Mouse (Mus musculus) thymus, adult 2 months (tissue): ENCODE data around the gene Dab2ip.

Source experiments
- CTCF ChIP-seq: fragments of 200-500 bp; IDR thresholded peaks from 2 replicates; pipeline ENCODE4 v1.5.1; 2012; ENCODE audit warnings: mild to moderate bottlenecking, control low read depth, low read length, moderate library complexity, borderline replicate concordance; ENCODE audit not compliant: control insufficient read depth, poor library complexity, insufficient read depth; ENCODE audit errors: extremely low read depth
- POLR2A ChIP-seq: fragments of 200-500 bp; IDR thresholded peaks from 2 replicates; pipeline ENCODE4 v1.6.1; 2012; ENCODE audit warnings: mild to moderate bottlenecking, low read length, control low read depth, moderate library complexity; ENCODE audit not compliant: control insufficient read depth, poor library complexity, insufficient read depth; ENCODE audit errors: extremely low read depth

DNA sequence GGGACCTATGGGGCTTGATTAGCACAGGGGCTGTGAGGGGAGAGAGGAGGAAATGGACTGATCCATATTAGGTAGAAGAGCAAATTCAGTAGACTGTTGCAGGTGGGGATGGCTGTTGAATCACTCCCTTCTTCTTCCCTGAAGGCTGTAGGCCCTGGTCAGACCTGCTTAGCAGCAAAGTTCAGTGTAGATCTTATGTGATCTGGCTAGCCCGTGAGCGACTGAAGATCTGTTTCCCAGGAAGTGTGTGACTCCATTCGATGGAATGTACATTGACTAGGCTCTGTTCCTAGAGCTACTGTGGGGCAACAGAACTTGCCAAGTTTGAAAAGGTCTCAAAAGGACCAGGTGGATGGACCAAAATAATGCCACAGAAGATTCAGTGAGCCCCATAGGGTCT lies 145.2 kb downstream of the Dab2ip start:
- no peak for TF ChIP-seq CTCF
- TF ChIP-seq POLR2A, result no peak
